Mouse (Mus musculus): ENCODE data around the gene Xpnpep3. TPM values are rescaled to one million over a fixed set of nuclear protein-coding genes. Genes with fewer than 3 reads are reported as not detected.

Gene Xpnpep3
- polyA plus RNA-seq, 2 experiments, result 3.0 to 3.2 TPM

DNA sequence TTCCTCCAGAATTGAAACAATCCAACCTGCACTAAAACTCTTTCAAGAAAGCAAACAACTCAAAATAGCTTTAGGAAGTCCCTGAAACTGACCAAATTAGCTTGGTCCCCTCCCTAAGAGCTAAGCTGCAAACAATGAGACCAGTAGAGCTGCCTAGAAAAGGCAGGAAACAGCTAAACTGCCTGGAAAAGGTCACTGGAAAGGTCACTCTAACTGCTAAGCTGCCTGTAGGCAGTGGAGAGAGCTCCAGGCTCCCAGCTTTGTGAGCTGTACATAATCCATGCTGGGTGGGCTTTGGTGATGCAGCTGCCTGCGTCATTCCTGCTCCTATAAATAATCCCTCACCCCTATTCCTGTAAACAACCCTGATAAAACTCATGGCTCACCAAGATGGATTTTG lies 29.6 kb upstream of the Xpnpep3 start:
- Histone ChIP-seq H3K36me3 (replicated peaks; ENCODE audit: control insufficient read depth, insufficient read depth, low read depth) (peaks cover 32% of the 10 kb centered on the region), H3K27me3 (ENCODE audit: control insufficient read depth, insufficient read depth, low read length) (no peaks in the 10 kb centered on the region), H3K4me2 (ENCODE audit: low read depth) (no peak overlapping the region), H3K4me3 (ENCODE audit: insufficient read depth in 1 of 2, low read depth in 2 of 2, low read length in 2 of 2) (no peak overlapping the region), H3K4me1 (replicated peaks; ENCODE audit: control insufficient read depth in 2 of 2, insufficient read depth in 2 of 2, low read length in 1 of 2) (peaks cover 0 to 4% of the 10 kb centered on the region in 2 experiments; a peak in 1 of 4 replicates), H3K27ac (no peak overlapping the region), H3K9me3 (ENCODE audit: control insufficient read depth, low read length) (no peaks in the 10 kb centered on the region), H3K9ac (replicated peaks) (no peak overlapping the region)
- DNase-seq (ENCODE audit: low read depth in 3 of 3, low spot score in 3 of 3), result no peak
- ATAC-seq (ENCODE audit: insufficient read depth), result no peak
- 80% methylated on average over 1 of the region's 1 CpGs for WGBS (ENCODE audit: insufficient replicate concordance)
- TF ChIP-seq EP300 (IDR thresholded peaks at IDR 0.05; ENCODE audit: low read depth), result no peak

DNA sequence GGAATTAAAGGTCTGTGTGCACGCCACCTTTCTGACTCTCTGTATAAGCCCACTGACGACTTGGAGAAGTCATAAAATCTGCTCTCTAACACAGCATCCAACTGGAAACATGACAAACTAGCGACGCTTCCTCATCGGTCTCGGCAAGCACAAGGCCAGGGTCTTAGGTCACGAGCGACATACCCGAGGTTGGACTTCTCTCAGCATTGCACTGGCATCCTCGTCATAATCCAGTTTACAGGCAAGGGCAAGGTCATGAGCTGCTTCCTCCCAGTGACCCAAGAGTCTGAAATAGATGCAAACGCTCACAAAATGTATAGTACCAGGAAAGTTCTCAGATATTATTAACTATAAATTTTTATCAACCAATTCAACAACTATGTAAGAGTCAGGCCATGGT lies 25.3 kb upstream of the Xpnpep3 start:
- no peaks in the 10 kb centered on the region for H3K9me3 ChIP-seq (ENCODE audit: control insufficient read depth, low read length)
- no peak for ATAC-seq (ENCODE audit: insufficient read depth)
- WGBS (ENCODE audit: insufficient replicate concordance), result 85% methylated on average over 11 of the region's 11 CpGs
- H3K27ac ChIP-seq, result no peak overlapping the region
- peaks cover 23% of the 10 kb centered on the region for H3K36me3 ChIP-seq (replicated peaks; ENCODE audit: control insufficient read depth, insufficient read depth, low read depth)
- no peaks in the 10 kb centered on the region for H3K27me3 ChIP-seq (ENCODE audit: control insufficient read depth, insufficient read depth, low read length)
- no peak for TF ChIP-seq CTCF (IDR thresholded peaks at IDR 0.05; ENCODE audit: low read depth)
- TF ChIP-seq EP300 (IDR thresholded peaks at IDR 0.05; ENCODE audit: low read depth), result no peak
- H3K9ac ChIP-seq (replicated peaks), result no peak overlapping the region
- H3K4me2 ChIP-seq (ENCODE audit: low read depth), result no peak overlapping the region
- H3K4me1 ChIP-seq (replicated peaks; ENCODE audit: control insufficient read depth in 2 of 2, insufficient read depth in 2 of 2, low read length in 1 of 2), result no peaks in the 10 kb centered on the region
- no peak overlapping the region for H3K4me3 ChIP-seq (ENCODE audit: insufficient read depth in 1 of 2, low read depth in 2 of 2, low read length in 2 of 2)
- DNase-seq (ENCODE audit: low read depth in 3 of 3, low spot score in 3 of 3), result no peak

DNA sequence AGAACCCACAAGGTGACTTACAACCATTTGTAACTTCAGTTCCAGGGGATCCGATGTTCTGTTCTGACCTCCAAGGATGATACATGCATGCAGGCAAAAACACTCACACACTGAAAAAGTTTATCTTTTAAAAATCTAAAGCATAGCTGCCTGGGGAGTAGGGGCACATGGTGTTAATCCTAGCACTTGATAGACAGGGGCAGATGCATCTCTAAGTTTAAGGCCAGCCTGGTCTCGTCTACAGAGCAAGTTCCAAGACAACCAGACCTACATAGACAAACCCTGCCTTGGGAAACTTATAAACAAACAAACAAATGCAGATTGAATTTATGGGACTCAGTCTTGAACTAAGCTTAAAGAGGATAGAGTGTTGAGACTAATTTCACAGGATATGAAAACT lies 21.1 kb upstream of the Xpnpep3 start:
- Histone ChIP-seq H3K9ac (replicated peaks) (no peak overlapping the region), H3K36me3 (replicated peaks; ENCODE audit: control insufficient read depth, insufficient read depth, low read depth) (peaks cover 18% of the 10 kb centered on the region), H3K9me3 (ENCODE audit: control insufficient read depth, low read length) (no peaks in the 10 kb centered on the region), H3K4me2 (ENCODE audit: low read depth) (no peak overlapping the region), H3K27ac (no peak overlapping the region), H3K27me3 (ENCODE audit: control insufficient read depth, insufficient read depth, low read length) (no peaks in the 10 kb centered on the region), H3K4me1 (replicated peaks; ENCODE audit: control insufficient read depth in 2 of 2, insufficient read depth in 2 of 2, low read length in 1 of 2) (no peaks in the 10 kb centered on the region), H3K4me3 (ENCODE audit: insufficient read depth in 1 of 2, low read depth in 2 of 2, low read length in 2 of 2) (no peak overlapping the region)
- no peak for ATAC-seq (ENCODE audit: insufficient read depth)
- DNase-seq (ENCODE audit: low read depth in 3 of 3, low spot score in 3 of 3), result no peak
- 84% methylated on average over 2 of the region's 2 CpGs for WGBS (ENCODE audit: insufficient replicate concordance)
- TF ChIP-seq EP300 (IDR thresholded peaks at IDR 0.05; ENCODE audit: low read depth) (no peak), CTCF (IDR thresholded peaks at IDR 0.05; ENCODE audit: low read depth) (no peak)

DNA sequence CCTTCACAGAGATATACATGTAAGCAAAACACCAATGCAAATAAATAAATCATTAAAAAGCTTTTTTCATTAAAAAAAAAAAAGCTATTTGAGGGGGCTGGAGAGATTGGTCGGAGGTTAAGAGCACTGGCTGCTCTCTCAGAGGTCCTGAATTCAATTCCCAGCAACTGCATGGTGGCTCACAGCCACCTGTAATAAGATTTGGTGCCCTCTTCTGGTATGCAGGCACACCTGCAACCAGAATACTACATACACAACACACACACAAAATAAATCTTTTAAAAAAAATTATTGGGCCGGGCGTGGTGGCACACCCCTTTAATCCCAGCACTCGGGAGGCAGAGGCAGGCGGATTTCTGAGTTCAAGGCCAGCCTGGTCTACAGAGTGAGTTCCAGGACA lies 13.6 kb upstream of the Xpnpep3 start:
- 84% methylated on average over 5 of the region's 5 CpGs for WGBS (ENCODE audit: insufficient replicate concordance)
- ATAC-seq (ENCODE audit: insufficient read depth) (no peak), DNase-seq (ENCODE audit: low read depth in 3 of 3, low spot score in 3 of 3) (no peak)
- Histone ChIP-seq H3K4me2 (ENCODE audit: low read depth) (no peak overlapping the region), H3K4me3 (ENCODE audit: insufficient read depth in 1 of 2, low read depth in 2 of 2, low read length in 2 of 2) (no peak overlapping the region), H3K9ac (replicated peaks) (no peak overlapping the region), H3K36me3 (replicated peaks; ENCODE audit: control insufficient read depth, insufficient read depth, low read depth) (peaks cover 40% of the 10 kb centered on the region), H3K4me1 (replicated peaks; ENCODE audit: control insufficient read depth in 2 of 2, insufficient read depth in 2 of 2, low read length in 1 of 2) (no peaks in the 10 kb centered on the region), H3K27ac (no peak overlapping the region), H3K9me3 (ENCODE audit: control insufficient read depth, low read length) (no peaks in the 10 kb centered on the region), H3K27me3 (ENCODE audit: control insufficient read depth, insufficient read depth, low read length) (no peaks in the 10 kb centered on the region)
- TF ChIP-seq EP300 (IDR thresholded peaks at IDR 0.05; ENCODE audit: low read depth) (no peak), CTCF (IDR thresholded peaks at IDR 0.05; ENCODE audit: low read depth) (peak; percentile 45; the same call in 1 of the 2 replicates)

DNA sequence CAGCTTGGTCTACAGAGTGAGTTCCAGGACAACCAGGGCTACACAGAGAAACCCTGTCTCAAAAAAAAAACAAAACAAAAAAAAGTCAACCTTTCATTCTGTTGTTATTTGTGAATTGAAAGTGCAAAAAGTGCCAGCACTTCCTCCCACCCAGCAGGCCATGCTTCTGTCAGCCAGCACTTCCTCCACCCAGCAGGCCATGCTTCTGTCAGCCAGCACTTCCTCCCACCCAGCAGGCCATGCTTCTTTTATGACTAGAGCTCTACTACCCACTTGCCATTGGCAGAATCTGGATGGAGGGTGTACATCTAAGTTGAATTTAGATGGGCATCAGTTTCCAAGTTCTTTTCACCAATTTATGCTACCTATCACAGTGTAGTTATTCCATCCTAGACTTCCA lies 6.9 kb upstream of the Xpnpep3 start:
- no peak for DNase-seq (ENCODE audit: low read depth in 3 of 3, low spot score in 3 of 3)
- no peak overlapping the region for H3K27ac ChIP-seq
- no peak overlapping the region for H3K9ac ChIP-seq (replicated peaks)
- peaks cover 12% of the 10 kb centered on the region; the same call in 1 of the 2 replicates for H3K36me3 ChIP-seq (replicated peaks; ENCODE audit: control insufficient read depth, insufficient read depth, low read depth)
- H3K4me3 ChIP-seq (ENCODE audit: insufficient read depth in 1 of 2, low read depth in 2 of 2, low read length in 2 of 2), result no peak overlapping the region
- TF ChIP-seq CTCF (IDR thresholded peaks at IDR 0.05; ENCODE audit: low read depth) (no peak), EP300 (IDR thresholded peaks at IDR 0.05; ENCODE audit: low read depth) (no peak)
- H3K4me2 ChIP-seq (ENCODE audit: low read depth), result no peak overlapping the region
- H3K9me3 ChIP-seq (ENCODE audit: control insufficient read depth, low read length), result no peaks in the 10 kb centered on the region
- ATAC-seq (ENCODE audit: insufficient read depth), result no peak
- no peaks in the 10 kb centered on the region for H3K27me3 ChIP-seq (ENCODE audit: control insufficient read depth, insufficient read depth, low read length)
- H3K4me1 ChIP-seq (replicated peaks; ENCODE audit: control insufficient read depth in 2 of 2, insufficient read depth in 2 of 2, low read length in 1 of 2), result peaks cover 0 to 9% of the 10 kb centered on the region in 2 experiments; a peak in 2 of 4 replicates
